Mouse (Mus musculus) skeletal muscle tissue, adult 2 months (tissue): ENCODE data around the gene Klrb1b.
"Not testable (repeated sequence)": the region's sequence is repeated elsewhere in the genome, so short reads cannot be mapped to it uniquely, and the experiment has no call there.

Experiments
- DNase-seq: peaks from one replicate; pipeline ENCODE4 v3.0.0-alpha.2; 2012; ENCODE audit warnings: low read depth, low spot score

Klrb1b gene

GRCm38 (mm10) chr6:128841327-128842089, 15.4 kb upstream of the Klrb1b start:
- no peak for DNase-seq

GRCm38 (mm10) chr6:128840669-128841068, 14.5 kb upstream of the Klrb1b start:
- not testable (repeated sequence) for DNase-seq

- no peak for DNase-seq
Measured at GRCm38 (mm10) chr6:128839921-128840320, 13.8 kb upstream of the Klrb1b start.

GRCm38 (mm10) chr6:128839266-128839771, 13.2 kb upstream of the Klrb1b start:
- DNase-seq, result peak; percentile 81

- peak; percentile 93 for DNase-seq
Measured at GRCm38 (mm10) chr6:128838342-128839265, 12.5 kb upstream of the Klrb1b start.

GRCm38 (mm10) chr6:128837454-128838341, 11.6 kb upstream of the Klrb1b start:
- no peak for DNase-seq

GRCm38 (mm10) chr6:128836955-128837334, 10.8 kb upstream of the Klrb1b start:
- no peak for DNase-seq

- no peak for DNase-seq
Measured at GRCm38 (mm10) chr6:128836191-128836954, 10.2 kb upstream of the Klrb1b start.

GRCm38 (mm10) chr6:128835571-128835970, 9.4 kb upstream of the Klrb1b start:
- no peak for DNase-seq

GRCm38 (mm10) chr6:128833046-128833445, 6.9 kb upstream of the Klrb1b start:
- DNase-seq, result no peak

- no peak for DNase-seq
Measured at GRCm38 (mm10) chr6:128829837-128830236, 3.7 kb upstream of the Klrb1b start.

GRCm38 (mm10) chr6:128826781-128827180, 650 bp upstream of the Klrb1b start:
- DNase-seq, result no peak

GRCm38 (mm10) chr6:128818083-128818802, 7.9 kb downstream of the Klrb1b start:
- DNase-seq, result no peak

GRCm38 (mm10) chr6:128808532-128808931, 17.6 kb downstream of the Klrb1b start:
- DNase-seq, result no peak

GRCm38 (mm10) chr6:128807021-128807420, 19.1 kb downstream of the Klrb1b start:
- DNase-seq, result no peak

- DNase-seq, result peak; percentile 40
Measured at GRCm38 (mm10) chr6:128804823-128805640, 21.1 kb downstream of the Klrb1b start.

- DNase-seq, result peak; percentile 100
Measured at GRCm38 (mm10) chr6:128802999-128803857, 22.9 kb downstream of the Klrb1b start.

- no peak for DNase-seq
Measured at GRCm38 (mm10) chr6:128802557-128802956, 23.6 kb downstream of the Klrb1b start.
